Mouse (Mus musculus) layer of hippocampus, postnatal 25 days (tissue): ENCODE measurements around the gene Sdhb. TPM values are rescaled to one million over a fixed set of nuclear protein-coding genes. Genes with fewer than 3 reads are reported as not detected.

ENCODE experiments used
- DNase-seq, 2 experiments: peaks; one replicate each; pipeline ENCODE4 v3.0.0; 2022; ENCODE audit warnings: mixed read lengths in 2 of 2, low spot score in 1 of 2; ENCODE audit errors: extremely low spot score in 1 of 2
- total RNA-seq, 2 experiments: library from RNA; stranded (reverse); gene quantifications; 2 replicates each; pipeline ENCODE4 v1.2.3; 2021

The Sdhb gene
- 100 to 1,000 TPM; 182 to 190 TPM for total RNA-seq

DNA sequence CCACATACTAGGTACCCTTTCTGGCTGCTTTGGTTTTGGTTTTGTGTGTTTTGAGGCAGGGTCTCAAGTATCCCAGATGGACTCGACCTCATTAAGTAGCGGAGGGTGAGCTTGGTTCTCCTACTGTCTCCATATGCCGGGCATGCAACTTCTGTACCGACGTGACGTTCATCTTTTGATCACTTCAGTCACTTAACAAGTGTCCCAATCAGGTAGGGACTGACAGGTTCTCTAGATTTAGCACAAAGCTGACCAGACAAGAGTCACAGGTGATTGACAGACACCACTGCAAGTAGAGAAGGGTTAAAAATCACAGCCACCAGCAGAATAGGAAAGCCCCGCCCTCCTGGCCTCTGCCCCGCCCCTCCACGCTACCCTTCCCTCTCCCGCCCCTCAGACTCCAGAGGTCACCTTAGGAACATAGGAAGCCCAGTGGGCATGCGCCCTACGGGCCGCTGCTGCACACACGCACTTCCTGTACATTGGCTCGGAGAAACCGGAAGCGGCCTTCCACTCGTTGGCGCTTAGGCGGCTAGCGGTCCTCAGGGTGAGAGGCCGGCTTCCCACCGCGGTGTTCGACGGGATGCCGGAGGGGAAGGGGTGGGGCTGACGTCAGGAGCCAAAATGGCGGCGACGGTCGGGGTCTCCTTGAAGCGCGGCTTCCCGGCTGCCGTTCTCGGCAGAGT is at the start of gene Sdhb:
Gene Sdhb, plus strand, starts transcription at position 423 of the 686 bp plus-strand sequence.
- DNase-seq: peak; percentile 82 to 84

- no peak for DNase-seq
Observed at GRCm38 (mm10) chr4:140911416-140911815, 49.6 kb upstream of the Sdhb start.

- no peak for DNase-seq
Observed at GRCm38 (mm10) chr4:140912271-140912833, 48.7 kb upstream of the Sdhb start.

- no peak for DNase-seq
Observed at GRCm38 (mm10) chr4:140913565-140913964, 47.4 kb upstream of the Sdhb start.

GRCm38 (mm10) chr4:140914731-140915131 is 46.3 kb upstream of the Sdhb start:
- no peak for DNase-seq

GRCm38 (mm10) chr4:140915235-140915634 is 45.8 kb upstream of the Sdhb start:
- DNase-seq: no peak

DNA sequence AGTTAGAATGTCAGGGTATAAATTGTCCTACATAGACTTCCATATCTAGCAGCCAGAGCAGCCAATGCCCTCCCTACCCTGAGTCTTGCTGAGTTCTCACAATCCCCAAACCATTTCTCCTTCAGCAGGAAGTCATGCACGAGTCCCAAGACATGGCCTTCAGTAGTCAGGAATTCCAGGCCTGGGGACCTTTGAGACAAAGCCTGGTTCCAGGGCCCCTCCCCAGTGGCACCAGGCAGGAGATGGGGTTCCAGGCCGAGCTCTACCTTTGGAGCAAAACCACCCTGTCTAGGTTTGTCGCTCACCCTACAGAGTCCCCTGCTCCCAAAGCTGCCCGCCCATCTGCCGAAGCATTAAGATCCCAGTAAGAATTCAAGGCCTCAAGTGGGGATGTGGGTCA is 44.7 kb upstream of the Sdhb start:
- DNase-seq: no peak

- no peak for DNase-seq
Observed at GRCm38 (mm10) chr4:140917451-140917850, 43.6 kb upstream of the Sdhb start.

GRCm38 (mm10) chr4:140919974-140920836 is 40.8 kb upstream of the Sdhb start:
- DNase-seq: no peak

GRCm38 (mm10) chr4:140922508-140922907 is 38.5 kb upstream of the Sdhb start:
- no peak for DNase-seq

GRCm38 (mm10) chr4:140925648-140926047 is 35.4 kb upstream of the Sdhb start:
- no peak for DNase-seq

DNA sequence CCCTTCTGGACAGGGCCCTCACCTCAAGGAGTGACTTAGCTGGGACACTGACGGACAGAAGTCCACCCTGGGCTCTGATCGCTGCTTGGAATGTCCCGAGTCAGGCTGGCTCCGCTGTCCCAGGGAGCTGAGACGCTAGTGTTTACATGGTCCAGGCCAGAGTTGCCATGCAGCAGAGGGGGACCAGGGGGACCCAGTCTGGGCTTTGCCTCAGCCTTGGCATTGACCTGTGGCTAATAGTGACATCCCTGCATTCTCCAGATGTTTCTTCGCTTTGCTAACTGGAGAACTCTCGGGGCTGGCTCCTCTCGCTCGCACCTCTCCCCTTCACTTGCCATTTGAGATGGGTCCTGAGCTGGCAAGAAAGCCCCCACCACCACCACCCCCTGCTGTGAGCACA is 32.7 kb upstream of the Sdhb start:
- DNase-seq: no peak

- no peak for DNase-seq
Observed at GRCm38 (mm10) chr4:140929745-140930144, 31.3 kb upstream of the Sdhb start.

DNA sequence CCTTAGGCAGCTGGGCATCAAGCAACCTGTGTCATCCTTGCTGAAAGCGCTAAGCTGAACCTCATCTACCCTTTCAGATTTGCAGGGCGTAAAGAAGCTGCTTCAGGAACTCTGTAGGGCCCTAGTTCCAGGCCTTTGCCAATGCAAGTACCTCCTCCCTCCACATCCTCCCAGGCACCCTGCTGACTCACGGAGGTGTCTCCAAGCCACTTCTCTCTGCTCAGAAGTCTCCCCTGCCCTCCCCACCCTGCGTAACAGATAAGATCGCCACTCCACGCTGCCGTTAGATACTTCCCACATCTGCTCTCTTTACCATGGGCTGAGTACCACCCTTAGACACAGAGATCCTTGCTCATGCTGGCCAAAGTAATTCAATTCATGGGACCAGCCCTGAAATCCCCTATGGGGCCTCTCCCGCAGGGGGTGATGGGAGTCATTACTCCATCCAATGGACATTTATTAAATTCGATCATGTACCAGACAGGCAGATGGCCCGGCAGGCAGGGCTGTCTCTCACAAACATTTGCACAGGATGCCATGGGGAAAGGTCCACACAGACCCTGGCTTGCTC is 30.0 kb upstream of the Sdhb start:
- DNase-seq: no peak

GRCm38 (mm10) chr4:140935643-140936042 is 25.4 kb upstream of the Sdhb start:
- no peak for DNase-seq

GRCm38 (mm10) chr4:140944356-140944755 is 16.6 kb upstream of the Sdhb start:
- no peak for DNase-seq

DNA sequence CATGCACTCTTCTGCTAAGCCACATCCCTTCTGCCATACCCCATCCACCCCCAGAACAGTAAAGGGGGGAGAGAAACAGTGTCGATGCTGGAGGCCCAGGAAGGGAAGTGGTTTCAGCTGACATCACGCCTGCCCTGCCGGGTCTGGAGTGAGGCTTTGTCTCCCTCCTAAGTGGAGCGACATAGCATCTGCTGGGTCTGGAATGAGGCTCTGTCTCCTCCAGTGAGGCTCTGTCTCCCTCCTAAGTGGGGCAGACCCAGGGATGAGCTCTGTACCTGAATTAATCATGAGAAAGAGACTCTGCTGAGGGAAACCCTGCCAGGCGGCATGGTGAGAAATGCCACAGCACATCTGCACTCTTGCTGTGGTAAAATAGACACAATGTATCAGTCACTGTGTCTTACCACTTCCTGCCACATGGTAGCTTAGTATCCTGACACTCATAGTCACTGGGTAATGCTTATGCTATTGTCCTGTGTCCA is 16.0 kb upstream of the Sdhb start:
- DNase-seq: no peak

DNA sequence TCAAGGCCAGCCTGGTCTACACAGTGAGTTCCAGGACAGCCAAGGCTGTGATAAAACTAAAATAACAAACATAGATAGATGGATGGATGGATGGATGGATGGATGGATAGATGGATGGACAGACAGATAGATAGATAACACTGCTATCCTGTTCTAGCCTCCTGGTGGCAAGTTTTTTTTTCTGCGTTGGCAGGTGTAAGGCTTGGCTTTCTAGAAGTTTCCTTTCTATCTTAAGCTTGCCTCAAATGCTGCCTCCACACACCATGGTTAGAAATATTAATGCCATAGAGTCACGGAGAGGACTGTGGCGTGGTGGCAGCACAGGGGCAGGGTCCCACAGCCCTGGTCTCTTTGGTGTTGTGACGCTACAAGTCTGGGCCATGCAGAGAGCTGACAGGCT is 15.4 kb upstream of the Sdhb start:
- DNase-seq: no peak

GRCm38 (mm10) chr4:140946048-140946447 is 15.0 kb upstream of the Sdhb start:
- no peak for DNase-seq

GRCm38 (mm10) chr4:140946580-140947205 is 14.3 kb upstream of the Sdhb start:
- DNase-seq: no peak
